In genomic region chr11:115708209-115708876, GRCm38 (mm10) we compare ENCODE assay signal across 8 mouse cellular contexts. TPM values are rescaled to one million over a fixed set of nuclear protein-coding genes. Genes with fewer than 3 reads are reported as not detected.
DNase-seq lines count a peak whose midpoint lies in the region; ATAC-seq lines count a peak whose summit lies in the region.

Grb2 (minus strand) TSS chr11:115708597.

- H3K4me1 ChIP-seq in hindbrain, embryonic 12.5 days = peaks cover 22% of the 10 kb centered on the region

- peak within 1 kb of the TSS; percentile 98 for H3K9ac ChIP-seq in hindbrain, embryonic 12.5 days

- H3K4me2 ChIP-seq in hindbrain, embryonic 12.5 days (replicated peaks) = peak within 1 kb of the TSS; percentile 91

- peak within 1 kb of the TSS; percentile 97 for H3K4me3 ChIP-seq in hindbrain, embryonic 12.5 days

- peak within 1 kb of the TSS; percentile 96 for H3K27ac ChIP-seq in hindbrain, embryonic 12.5 days

- H3K9me3 ChIP-seq in hindbrain, embryonic 12.5 days (replicated peaks) = no peaks in the 10 kb centered on the region

- DNase-seq in NIH3T3 (ENCODE audit: low read depth) = peak; percentile 98
- DNase-seq in cerebellum, postnatal 10 days = peak; percentile 100
- peak; percentile 95 to 97 for DNase-seq in frontal cortex, postnatal 10 days (ENCODE audit: low spot score in 2 of 2)
- DNase-seq in layer of hippocampus, postnatal 14 days (ENCODE audit: low spot score in 2 of 2) = peak; percentile 97 to 98
- DNase-seq in lung, postnatal 14 days = peak; percentile 99
- peak; percentile 94 for DNase-seq in retina, adult 2 months (ENCODE audit: low read depth, low spot score)
- DNase-seq in thymus, postnatal 36 days = peak; percentile 98 to 99

- WGBS in hindbrain, embryonic 12.5 days = under 1% methylated on average over 54 of the region's 91 CpGs

- ATAC-seq in hindbrain, embryonic 12.5 days (ENCODE audit: low FRiP score) = peak; percentile 92

- H3K36me3 ChIP-seq in hindbrain, embryonic 12.5 days = no peaks in the 10 kb centered on the region

- no peaks in the 10 kb centered on the region for H3K27me3 ChIP-seq in hindbrain, embryonic 12.5 days

RNA-seq across cellular contexts. Expression of gene Grb2, which starts in this region (rescaled TPM):
- polyA plus RNA-seq in hindbrain, embryonic 12.5 days (2016; fragmentation: Nextera tagmentation; extraction: Ambion mirVana) = 151 and 164 TPM in 2 replicates
- total RNA-seq in layer of hippocampus, postnatal 14 days (2021) = 100 to 1,000 TPM; 178 to 182 TPM

Comparison
In these comparisons a context has a peak if more than half of its experiments do, and no peak if none do; other contexts are left out.
1. Peak in every context shown above with its lines: DNase-seq, ATAC-seq, H3K4me3 ChIP-seq and H3K27ac ChIP-seq.